Mouse (Mus musculus) inflammation-experienced regulatory T-cells, adult 6 months (primary cell): ENCODE results near the gene Kalrn. TPM values are rescaled to one million over a fixed set of nuclear protein-coding genes. Genes with fewer than 3 reads are reported as not detected.

Experiments
- ATAC-seq: one replicate; pipeline ENCODE4 v1.8.0; 2017
- polyA plus RNA-seq, 3 experiments: library from polyadenylated mRNA; unstranded; fragments of 100-300 nt; shearing (Covaris generic); gene quantifications; one replicate each; pipeline ENCODE4 v1.2.1; 2017

Gene Kalrn
- polyA plus RNA-seq, 3 experiments from 2014 or later: 0.21 TPM; not detected in 2

- ATAC-seq: no peak
Measured at GRCm38 (mm10) chr16:34254002-34254645, 319.2 kb downstream of the Kalrn start.

- ATAC-seq: no peak
Measured at GRCm38 (mm10) chr16:34252670-34253069, 320.7 kb downstream of the Kalrn start.

GRCm38 (mm10) chr16:34248256-34248655, 325.1 kb downstream of the Kalrn start:
- ATAC-seq: no peak

GRCm38 (mm10) chr16:34241936-34242729, 331.2 kb downstream of the Kalrn start:
- ATAC-seq: no peak

GRCm38 (mm10) chr16:34239618-34240017, 333.7 kb downstream of the Kalrn start:
- ATAC-seq: no peak

GRCm38 (mm10) chr16:34236898-34237611, 336.3 kb downstream of the Kalrn start:
- ATAC-seq: no peak

- ATAC-seq: no peak
Measured at GRCm38 (mm10) chr16:34235086-34235485, 338.2 kb downstream of the Kalrn start.

- no peak for ATAC-seq
Measured at GRCm38 (mm10) chr16:34231952-34232351, 341.4 kb downstream of the Kalrn start.

- no peak for ATAC-seq
Measured at GRCm38 (mm10) chr16:34231146-34231545, 342.2 kb downstream of the Kalrn start.

- no peak for ATAC-seq
Measured at GRCm38 (mm10) chr16:34229350-34229749, 344.0 kb downstream of the Kalrn start.

GRCm38 (mm10) chr16:34228661-34229060, 344.7 kb downstream of the Kalrn start:
- ATAC-seq: no peak

GRCm38 (mm10) chr16:34212160-34212559, 361.2 kb downstream of the Kalrn start:
- ATAC-seq: no peak

GRCm38 (mm10) chr16:34211243-34211642, 362.1 kb downstream of the Kalrn start:
- no peak for ATAC-seq

GRCm38 (mm10) chr16:34208748-34209147, 364.6 kb downstream of the Kalrn start:
- no peak for ATAC-seq

GRCm38 (mm10) chr16:34207972-34208371, 365.4 kb downstream of the Kalrn start:
- ATAC-seq: no peak

- no peak for ATAC-seq
Measured at GRCm38 (mm10) chr16:34204527-34205139, 368.7 kb downstream of the Kalrn start.

- ATAC-seq: no peak
Measured at GRCm38 (mm10) chr16:34199543-34199942, 373.8 kb downstream of the Kalrn start.

GRCm38 (mm10) chr16:34192959-34193842, 380.1 kb downstream of the Kalrn start:
- ATAC-seq: no peak

GRCm38 (mm10) chr16:34184721-34185120, 388.6 kb downstream of the Kalrn start:
- no peak for ATAC-seq

- ATAC-seq: no peak
Measured at GRCm38 (mm10) chr16:34183186-34183585, 390.1 kb downstream of the Kalrn start.

GRCm38 (mm10) chr16:34175625-34176024, 397.7 kb downstream of the Kalrn start:
- ATAC-seq: no peak
